Mouse (Mus musculus): Measurements from ENCODE around the gene Apba2.

DNA sequence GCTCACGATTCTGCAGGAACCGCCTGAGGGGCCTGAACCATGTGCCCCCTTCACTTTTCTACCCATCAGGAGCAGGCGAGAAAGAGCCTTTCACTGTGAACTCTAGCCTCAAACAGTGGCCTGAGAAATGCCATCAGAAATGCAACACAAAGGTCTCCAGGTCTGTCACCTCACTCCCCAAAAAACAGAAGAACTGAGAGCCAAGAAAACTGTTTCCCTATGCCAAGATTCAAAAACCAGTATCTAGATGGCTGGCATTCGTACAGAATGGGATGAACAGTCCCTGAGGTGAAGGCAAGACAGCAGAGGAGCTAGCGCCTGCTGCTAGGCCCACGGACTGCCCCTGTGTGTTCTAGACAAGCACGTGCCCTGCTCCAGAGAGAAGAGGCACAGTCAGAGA is 253.6 kb downstream of the Apba2 start:
- no peak for TF ChIP-seq CTCF (IDR thresholded peaks at IDR 0.05; ENCODE audit: insufficient read depth, low read length)
- no peak for TF ChIP-seq POLR2A (IDR thresholded peaks at IDR 0.05; ENCODE audit: borderline replicate concordance, extremely low read depth, low read depth, low read length)

Measured in lung, adult 2 months (tissue).